Mouse (Mus musculus): ENCODE data around the gene Tnks1bp1.

Gene Tnks1bp1

GRCm38 (mm10) chr2:85095906-85096305 is 48.1 kb downstream of the Tnks1bp1 start:
- no peak for DNase-seq

- DNase-seq: no peak
Observed at GRCm38 (mm10) chr2:85098014-85098413, 50.2 kb downstream of the Tnks1bp1 start.

- peak; percentile 75 for DNase-seq
Observed at GRCm38 (mm10) chr2:85098824-85099511, 51.1 kb downstream of the Tnks1bp1 start.

GRCm38 (mm10) chr2:85103201-85103600 is 55.4 kb downstream of the Tnks1bp1 start:
- no peak for DNase-seq

GRCm38 (mm10) chr2:85105426-85106013 is 57.7 kb downstream of the Tnks1bp1 start:
- no peak for DNase-seq

GRCm38 (mm10) chr2:85106068-85106790 is 58.4 kb downstream of the Tnks1bp1 start:
- no peak for DNase-seq

GRCm38 (mm10) chr2:85106941-85107340 is 59.1 kb downstream of the Tnks1bp1 start:
- no peak for DNase-seq

- no peak for DNase-seq
Observed at GRCm38 (mm10) chr2:85110288-85110875, 62.6 kb downstream of the Tnks1bp1 start.

Measured in kidney, adult 9 months (tissue).